In genomic region chr2:157758395-157758794, GRCm38 (mm10) we compare ENCODE assay signal across 22 mouse cellular contexts. TPM values are rescaled to one million over a fixed set of nuclear protein-coding genes. Genes with fewer than 3 reads are reported as not detected.
DNase-seq lines count a peak whose midpoint lies in the region; ATAC-seq and TF ChIP-seq lines count a peak whose summit lies in the region.
"Had no signal": no experiment of that assay in that cellular context is flagged by ENCODE, and none has a peak within 500 bp of the region (broad histone marks: within the 10 kb centered on the region; RNA-seq: fewer than 3 reads in every experiment).

No protein-coding gene starts in this region.

- no peak overlapping the region for H3K27ac ChIP-seq in heart, embryonic 10.5 days
- no peak overlapping the region for H3K27ac ChIP-seq in liver, embryonic 14.5 days
- H3K27ac ChIP-seq in hindbrain, embryonic 13.5 days = no peak overlapping the region; the same call in 1 of the 2 replicates
- H3K27ac ChIP-seq: embryonic facial prominence, embryonic 12.5 days; forebrain, embryonic 15.5 days; gastrocnemius, adult 2 months; hindbrain, embryonic 14.5 days had no signal

- H3K9me3 ChIP-seq in heart, embryonic 10.5 days = no peaks in the 10 kb centered on the region
- no peaks in the 10 kb centered on the region for H3K9me3 ChIP-seq in liver, embryonic 14.5 days (ENCODE audit: control insufficient read depth, low read length)
- H3K9me3 ChIP-seq in hindbrain, embryonic 13.5 days = no peaks in the 10 kb centered on the region
- H3K9me3 ChIP-seq: embryonic facial prominence, embryonic 12.5 days; forebrain, embryonic 15.5 days; G1E had no signal

- H3K36me3 ChIP-seq in heart, embryonic 10.5 days = no peaks in the 10 kb centered on the region
- no peaks in the 10 kb centered on the region for H3K36me3 ChIP-seq in liver, embryonic 14.5 days (replicated peaks; ENCODE audit: control insufficient read depth, insufficient read depth, low read depth)
- no peaks in the 10 kb centered on the region for H3K36me3 ChIP-seq in hindbrain, embryonic 13.5 days
- H3K36me3 ChIP-seq: embryonic facial prominence, embryonic 12.5 days had no signal

- no peak overlapping the region for H3K9ac ChIP-seq in liver, embryonic 14.5 days (replicated peaks)
- H3K9ac ChIP-seq in hindbrain, embryonic 13.5 days = no peak overlapping the region
- H3K9ac ChIP-seq: embryonic facial prominence, embryonic 12.5 days; forebrain, embryonic 15.5 days; hindbrain, embryonic 14.5 days had no signal

- peak; percentile 36 for DNase-seq in heart, embryonic 10.5 days (ENCODE audit: low spot score)
- DNase-seq in heart, postnatal 10 days = no peak
- peak; percentile 20 to 35 (median 31) for DNase-seq in liver, embryonic 14.5 days (ENCODE audit: low read depth in 3 of 3, low spot score in 3 of 3)
- no peak for DNase-seq in natural killer cell, adult 2 months (ENCODE audit: low spot score in 2 of 2)
- DNase-seq: adrenal gland, adult 8-10 months; adrenal gland, postnatal 36 days; B cell, adult 2 months; cerebellum, adult 11-12 months; cerebellum, adult 9-10 months; cerebellum, postnatal 25 days; gastrocnemius, adult 2 months; gastrocnemius, postnatal 25 days; heart, adult 11 months; heart, postnatal 14 days had no signal

- no peak overlapping the region for H3K4me2 ChIP-seq in liver, embryonic 14.5 days (ENCODE audit: low read depth)
- no peak overlapping the region for H3K4me2 ChIP-seq in hindbrain, embryonic 13.5 days
- H3K4me2 ChIP-seq: embryonic facial prominence, embryonic 12.5 days; forebrain, embryonic 15.5 days; hindbrain, embryonic 14.5 days had no signal

- no peaks in the 10 kb centered on the region for H3K27me3 ChIP-seq in heart, embryonic 10.5 days (ENCODE audit: insufficient read depth, poor library complexity, severe bottlenecking)
- no peaks in the 10 kb centered on the region for H3K27me3 ChIP-seq in liver, embryonic 14.5 days (ENCODE audit: control insufficient read depth, insufficient read depth, low read length)
- H3K27me3 ChIP-seq in hindbrain, embryonic 13.5 days = no peaks in the 10 kb centered on the region
- H3K27me3 ChIP-seq: embryonic facial prominence, embryonic 12.5 days; forebrain, embryonic 15.5 days had no signal

- TF ChIP-seq EP300 in liver, embryonic 14.5 days (IDR thresholded peaks at IDR 0.05; ENCODE audit: low read depth) = peak; percentile 66; the same call in 1 of the 2 replicates

- WGBS in heart, embryonic 10.5 days = 66% methylated on average over 5 of the region's 5 CpGs
- WGBS in liver, embryonic 14.5 days (ENCODE audit: insufficient replicate concordance) = 31% methylated on average over 5 of the region's 5 CpGs
- WGBS in hindbrain, embryonic 13.5 days = 89% methylated on average over 5 of the region's 5 CpGs

- H3K4me3 ChIP-seq in heart, embryonic 10.5 days = no peak overlapping the region
- H3K4me3 ChIP-seq in liver, embryonic 14.5 days (ENCODE audit: insufficient read depth in 1 of 2, low read depth in 2 of 2, low read length in 2 of 2) = no peak overlapping the region
- H3K4me3 ChIP-seq in hindbrain, embryonic 13.5 days = no peak overlapping the region
- H3K4me3 ChIP-seq: embryonic facial prominence, embryonic 12.5 days; forebrain, embryonic 15.5 days; gastrocnemius, adult 2 months had no signal

- H3K4me1 ChIP-seq in heart, embryonic 10.5 days = peaks cover 19% of the 10 kb centered on the region
- H3K4me1 ChIP-seq in liver, embryonic 14.5 days (replicated peaks; ENCODE audit: control insufficient read depth in 2 of 2, insufficient read depth in 2 of 2, low read length in 1 of 2) = peaks cover 0 to 3% of the 10 kb centered on the region in 2 experiments; a peak in 1 of 4 replicates
- H3K4me1 ChIP-seq in hindbrain, embryonic 13.5 days (replicated peaks) = peaks cover 44% of the 10 kb centered on the region
- H3K4me1 ChIP-seq: embryonic facial prominence, embryonic 12.5 days had no signal

- ATAC-seq in liver, embryonic 14.5 days (ENCODE audit: insufficient read depth) = peak; percentile 95
- peak; percentile 96 for ATAC-seq in megakaryocyte progenitor cell, adult 5-6 weeks (replicated peaks; ENCODE audit: poor library complexity)
- no peak for ATAC-seq in granulocyte monocyte progenitor cell, adult 5-6 weeks (replicated peaks; ENCODE audit: poor library complexity, severe bottlenecking)
- no peak for ATAC-seq in hindbrain, embryonic 13.5 days (ENCODE audit: low FRiP score)
- ATAC-seq: CD4-positive, CD25-positive, alpha-beta regulatory T cell, adult 4 months; forebrain, embryonic 15.5 days had no signal

- intact Hi-C loops in heart, postnatal 10 days (cut with DNase I) = no loop called here

- TF ChIP-seq CTCF in liver, embryonic 14.5 days (IDR thresholded peaks at IDR 0.05; ENCODE audit: low read depth) = no peak

RNA-seq across cellular contexts. Expression of gene Ctnnbl1, which starts 21.2 kb away (rescaled TPM):
- 42.5 and 59.1 TPM in 2 replicates for polyA plus RNA-seq in heart, embryonic 10.5 days (2016; fragmentation: Nextera tagmentation; extraction: Ambion mirVana)
- total RNA-seq in heart, postnatal 10 days (2021) = 10 to 100 TPM; 14.0 to 14.7 TPM
- 8.2 and 11.6 TPM in 2 replicates for polyA plus RNA-seq in liver, embryonic 14.5 days (2012; rRNA removed)
- 19.2 and 22.8 TPM in 2 replicates for polyA plus RNA-seq in liver, embryonic 14.5 days (2014; fragmentation: Nextera tagmentation; extraction: Ambion mirVana)
- total RNA-seq in megakaryocyte progenitor cell, adult 5-6 weeks (2015) = 22.5 and 26.0 TPM in 2 replicates
- total RNA-seq in megakaryocyte progenitor cell, adult 5-6 weeks (2017) = 44.0 and 52.0 TPM in 2 replicates
- 26.0 and 33.9 TPM in 2 replicates for total RNA-seq in granulocyte monocyte progenitor cell, adult 5-6 weeks (2014; fragmentation: Nextera tagmentation)
- 47.1 and 60.9 TPM in 2 replicates for total RNA-seq in granulocyte monocyte progenitor cell, adult 5-6 weeks (2017)
- 70.6 and 72.8 TPM in 2 replicates for polyA plus RNA-seq in hindbrain, embryonic 13.5 days (2015; fragmentation: Nextera tagmentation; extraction: Ambion mirVana)

Comparison
In these comparisons a context has a peak if more than half of its experiments do, and no peak if none do; other contexts are left out.
1. DNase-seq: peak in heart, embryonic 10.5 days (single experiment) and liver, embryonic 14.5 days (3 of 3); none in heart, postnatal 10 days (0 of 2) and natural killer cell, adult 2 months (0 of 2).
2. ATAC-seq: peak in liver, embryonic 14.5 days (single experiment) and megakaryocyte progenitor cell, adult 5-6 weeks (single experiment); none in granulocyte monocyte progenitor cell, adult 5-6 weeks (single experiment) and hindbrain, embryonic 13.5 days (single experiment).